Mouse (Mus musculus) olfactory bulb, adult 2 months (tissue): ENCODE measurements around the gene Mog.

Experiments
- CTCF ChIP-seq: fragments of 200-500 bp; IDR thresholded peaks from 2 replicates; pipeline ENCODE4 v1.5.1; 2012; ENCODE audit warnings: low read depth, mild to moderate bottlenecking, low read length, moderate library complexity; ENCODE audit not compliant: insufficient read depth
- POLR2A ChIP-seq: fragments of 200-500 bp; IDR thresholded peaks from 2 replicates; pipeline ENCODE4 v1.6.1; 2012; ENCODE audit warnings: mild to moderate bottlenecking, low read depth, low read length, moderate library complexity; ENCODE audit not compliant: insufficient read depth

DNA sequence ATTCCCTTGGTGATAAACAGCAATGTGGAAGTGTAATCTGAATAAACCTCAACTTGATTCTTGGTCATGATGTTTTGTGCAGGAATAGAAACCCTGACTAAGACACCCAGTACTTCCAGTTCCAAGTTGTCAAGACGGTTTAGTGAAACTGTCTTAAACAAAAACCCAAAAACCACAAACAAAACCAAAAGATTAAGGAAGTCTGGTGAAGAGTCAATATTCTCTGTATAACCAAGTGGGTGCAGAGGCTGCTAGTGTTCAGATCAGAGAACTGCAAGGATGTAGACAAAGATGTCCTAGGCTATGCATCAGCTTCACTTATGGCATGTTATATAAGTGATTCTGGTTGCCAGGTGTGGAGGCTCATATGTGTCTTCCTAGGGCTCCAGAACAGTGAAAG, 56.3 kb downstream of the Mog start:
- TF ChIP-seq CTCF (no peak), POLR2A (no peak)
